Mouse (Mus musculus): ENCODE data around the gene Dnajc16. TPM values are rescaled to one million over a fixed set of nuclear protein-coding genes. Genes with fewer than 3 reads are reported as not detected.

Dnajc16 gene
- polyA plus RNA-seq, 1 experiment from 2014 or later: 3.7 TPM

DNA sequence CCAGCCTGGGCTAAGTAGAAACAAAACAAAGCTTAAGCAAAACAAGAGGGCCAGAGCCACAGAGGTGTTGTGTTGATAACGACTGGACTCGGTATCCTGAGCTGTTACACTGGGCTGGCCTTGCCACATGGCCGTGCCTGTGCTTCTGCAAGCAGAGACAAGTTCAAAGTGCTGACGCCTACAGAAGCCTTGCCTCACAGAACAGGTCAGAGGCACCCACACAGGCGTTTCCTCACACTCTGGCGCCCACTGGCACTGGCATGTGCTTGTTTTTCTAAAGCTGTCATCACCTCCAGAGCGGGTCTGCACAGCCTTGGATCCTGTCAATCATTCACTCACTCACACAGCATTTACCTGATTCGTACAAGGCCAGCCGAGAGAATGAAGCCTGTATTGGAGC, 48.9 kb downstream of the Dnajc16 start:
- Histone ChIP-seq H3K4me2 (replicated peaks; ENCODE audit: low read depth, low read length) (no peak overlapping the region), H3K4me3 (ENCODE audit: low read depth, low read length) (no peak overlapping the region), H3K9ac (replicated peaks; ENCODE audit: low read depth) (no peak overlapping the region), H3K9me3 (ENCODE audit: low read length) (no peaks in the 10 kb centered on the region), H3K27ac (ENCODE audit: low read length) (no peak overlapping the region), H3K4me1 (ENCODE audit: insufficient read depth, low read depth, low read length) (no peaks in the 10 kb centered on the region), H3K36me3 (ENCODE audit: insufficient read depth, low read length) (no peaks in the 10 kb centered on the region), H3K27me3 (replicated peaks; ENCODE audit: insufficient read depth, low read length) (no peaks in the 10 kb centered on the region)
- ATAC-seq (peak; percentile 35; the same call in 1 of the 2 replicates), DNase-seq (ENCODE audit: low spot score) (no peak)
- TF ChIP-seq EP300 (IDR thresholded peaks at IDR 0.05): no peak
- TF ChIP-seq CTCF (IDR thresholded peaks at IDR 0.05): no peak
- 24% methylated on average over 9 of the region's 9 CpGs for WGBS

DNA sequence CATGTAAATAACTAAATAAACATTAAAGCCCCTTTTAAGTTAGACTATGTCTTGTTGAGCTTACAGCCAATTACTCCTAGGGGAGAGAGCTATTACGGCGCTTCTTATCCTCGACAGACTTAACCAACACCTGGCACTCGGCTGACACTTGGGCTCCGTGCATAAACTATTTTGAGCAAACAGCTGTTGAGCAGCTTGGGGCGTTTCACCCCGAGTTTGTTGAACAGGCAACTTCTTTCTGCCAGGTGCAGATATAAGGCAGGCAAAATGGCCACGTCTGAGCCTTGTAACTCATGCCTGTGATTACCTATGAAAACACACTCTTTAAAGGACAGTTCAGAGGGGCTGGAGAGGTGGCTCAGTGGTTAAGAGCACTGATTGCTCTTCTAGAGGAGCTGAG, 52.7 kb downstream of the Dnajc16 start:
- 60% methylated on average over 8 of the region's 8 CpGs for WGBS
- Histone ChIP-seq H3K36me3 (ENCODE audit: insufficient read depth, low read length) (no peaks in the 10 kb centered on the region), H3K4me2 (replicated peaks; ENCODE audit: low read depth, low read length) (no peak overlapping the region), H3K27me3 (replicated peaks; ENCODE audit: insufficient read depth, low read length) (no peaks in the 10 kb centered on the region), H3K27ac (ENCODE audit: low read length) (no peak overlapping the region), H3K9me3 (ENCODE audit: low read length) (no peaks in the 10 kb centered on the region), H3K4me1 (ENCODE audit: insufficient read depth, low read depth, low read length) (no peaks in the 10 kb centered on the region), H3K9ac (replicated peaks; ENCODE audit: low read depth) (no peak overlapping the region), H3K4me3 (ENCODE audit: low read depth, low read length) (no peak overlapping the region)
- ATAC-seq: no peak
- no peak for DNase-seq (ENCODE audit: low spot score)
- TF ChIP-seq EP300 (IDR thresholded peaks at IDR 0.05): no peak
- TF ChIP-seq CTCF (IDR thresholded peaks at IDR 0.05): no peak

DNA sequence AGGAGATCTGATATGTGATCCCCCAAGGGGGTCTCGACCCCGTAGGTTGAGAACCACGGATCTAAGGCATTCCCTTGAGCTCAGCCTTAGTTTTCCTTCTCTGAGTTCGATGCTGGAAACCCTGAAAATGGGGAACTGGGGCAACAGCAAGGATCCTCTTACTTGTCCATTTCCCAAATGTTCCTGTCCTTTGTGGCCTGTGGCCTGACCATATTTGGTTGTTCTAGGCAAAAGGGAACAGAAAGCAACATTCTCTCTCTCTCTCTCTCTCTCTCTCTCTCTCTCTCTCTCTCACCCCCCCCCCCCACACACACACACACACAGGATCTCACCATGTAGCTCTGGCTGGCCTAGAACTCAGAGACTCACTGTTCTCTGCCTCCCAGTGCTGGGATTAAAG, 53.9 kb downstream of the Dnajc16 start:
- 55% methylated on average over 4 of the region's 4 CpGs for WGBS

DNA sequence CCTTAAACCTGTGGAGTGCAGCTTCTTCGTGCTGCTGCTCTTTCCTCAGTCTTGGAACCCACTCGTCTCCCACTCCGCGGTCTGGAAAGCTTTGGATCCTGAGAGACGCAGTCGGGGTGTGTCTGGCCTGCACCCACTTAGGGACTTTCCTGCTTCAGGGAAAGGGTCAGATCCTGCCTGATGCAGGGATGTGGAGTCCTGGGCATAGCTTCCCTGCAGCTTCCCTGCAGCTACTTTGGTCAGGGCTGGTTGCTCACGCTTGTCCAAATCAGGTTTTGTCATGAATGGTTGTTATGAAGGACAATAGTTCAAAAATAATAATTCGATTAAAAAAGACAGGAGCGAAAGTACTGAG, 55.5 kb downstream of the Dnajc16 start:
- Histone ChIP-seq H3K27me3 (replicated peaks; ENCODE audit: insufficient read depth, low read length) (no peaks in the 10 kb centered on the region), H3K4me3 (ENCODE audit: low read depth, low read length) (no peak overlapping the region), H3K9ac (replicated peaks; ENCODE audit: low read depth) (no peak overlapping the region), H3K4me1 (ENCODE audit: insufficient read depth, low read depth, low read length) (no peaks in the 10 kb centered on the region), H3K4me2 (replicated peaks; ENCODE audit: low read depth, low read length) (peak overlapping the region; percentile 55), H3K9me3 (ENCODE audit: low read length) (no peaks in the 10 kb centered on the region), H3K36me3 (ENCODE audit: insufficient read depth, low read length) (no peaks in the 10 kb centered on the region), H3K27ac (ENCODE audit: low read length) (no peak overlapping the region)
- WGBS: 29% methylated on average over 9 of the region's 9 CpGs
- TF ChIP-seq EP300 (IDR thresholded peaks at IDR 0.05): no peak
- no peak for TF ChIP-seq CTCF (IDR thresholded peaks at IDR 0.05)
- DNase-seq (ENCODE audit: low spot score) (no peak), ATAC-seq (no peak; the same call in 1 of the 2 replicates)

More for the DNA sequence above, 53.9 kb downstream of the Dnajc16 start:
- no peak for TF ChIP-seq CTCF (IDR thresholded peaks at IDR 0.05)
- TF ChIP-seq EP300 (IDR thresholded peaks at IDR 0.05): no peak
- H3K9ac ChIP-seq (replicated peaks; ENCODE audit: low read depth): no peak overlapping the region
- ATAC-seq (no peak), DNase-seq (ENCODE audit: low spot score) (no peak)
- H3K4me2 ChIP-seq (replicated peaks; ENCODE audit: low read depth, low read length): no peak overlapping the region
- no peaks in the 10 kb centered on the region for H3K27me3 ChIP-seq (replicated peaks; ENCODE audit: insufficient read depth, low read length)
- no peaks in the 10 kb centered on the region for H3K36me3 ChIP-seq (ENCODE audit: insufficient read depth, low read length)
- no peak overlapping the region for H3K27ac ChIP-seq (ENCODE audit: low read length)
- H3K9me3 ChIP-seq (ENCODE audit: low read length): no peaks in the 10 kb centered on the region
- no peak overlapping the region for H3K4me3 ChIP-seq (ENCODE audit: low read depth, low read length)
- no peaks in the 10 kb centered on the region for H3K4me1 ChIP-seq (ENCODE audit: insufficient read depth, low read depth, low read length)

DNA sequence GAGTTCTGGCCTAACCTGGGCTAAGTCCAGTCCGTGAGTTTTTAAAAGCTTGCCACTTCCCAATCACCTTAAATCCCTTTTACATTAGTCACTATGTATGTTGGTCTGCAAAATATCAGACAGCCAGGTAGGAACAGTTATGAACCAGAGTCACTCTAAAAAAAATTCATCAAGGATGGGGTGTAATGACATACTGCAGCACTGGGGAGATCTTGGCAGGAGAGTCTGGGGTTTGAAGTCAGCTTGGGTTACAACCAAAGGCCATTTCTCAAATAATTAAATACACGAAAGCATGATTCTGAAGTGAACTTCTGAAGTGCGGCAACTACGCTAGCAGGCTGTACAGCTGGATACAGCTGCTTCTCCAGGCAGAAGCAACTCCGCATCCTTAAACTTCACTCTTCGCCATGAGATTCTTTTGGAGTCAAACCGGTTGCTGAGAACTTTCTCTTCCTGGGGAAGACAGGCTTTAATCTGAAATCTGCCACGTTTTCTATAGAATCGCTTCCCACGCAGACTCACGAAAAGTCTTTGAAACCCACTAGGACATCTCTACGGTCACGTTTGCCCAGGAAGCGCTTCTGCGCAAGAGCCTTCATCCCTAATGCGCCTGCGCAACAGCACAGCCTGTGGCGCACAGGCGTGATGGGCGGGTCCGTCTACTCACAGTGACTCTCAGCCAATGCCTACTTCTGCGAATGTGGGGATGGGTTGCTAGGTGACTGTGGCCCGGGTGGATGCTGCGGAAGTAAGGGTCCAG, 56.1 kb downstream of the Dnajc16 start:
- no peaks in the 10 kb centered on the region for H3K27me3 ChIP-seq (replicated peaks; ENCODE audit: insufficient read depth, low read length)
- peak overlapping the region; percentile 55 for H3K4me2 ChIP-seq (replicated peaks; ENCODE audit: low read depth, low read length)
- peak; percentile 98 for ATAC-seq
- H3K27ac ChIP-seq (ENCODE audit: low read length): peak overlapping the region; percentile 23; the same call in 1 of the 2 replicates
- H3K9me3 ChIP-seq (ENCODE audit: low read length): no peaks in the 10 kb centered on the region
- peak; percentile 95 for DNase-seq (ENCODE audit: low spot score)
- H3K4me1 ChIP-seq (ENCODE audit: insufficient read depth, low read depth, low read length): no peaks in the 10 kb centered on the region
- H3K36me3 ChIP-seq (ENCODE audit: insufficient read depth, low read length): no peaks in the 10 kb centered on the region
- no peak overlapping the region for H3K9ac ChIP-seq (replicated peaks; ENCODE audit: low read depth)
- 5% methylated on average over 24 of the region's 24 CpGs for WGBS
- peak overlapping the region; percentile 16; the same call in 1 of the 2 replicates for H3K4me3 ChIP-seq (ENCODE audit: low read depth, low read length)
- TF ChIP-seq CTCF (IDR thresholded peaks at IDR 0.05): no peak
- no peak for TF ChIP-seq EP300 (IDR thresholded peaks at IDR 0.05)

DNA sequence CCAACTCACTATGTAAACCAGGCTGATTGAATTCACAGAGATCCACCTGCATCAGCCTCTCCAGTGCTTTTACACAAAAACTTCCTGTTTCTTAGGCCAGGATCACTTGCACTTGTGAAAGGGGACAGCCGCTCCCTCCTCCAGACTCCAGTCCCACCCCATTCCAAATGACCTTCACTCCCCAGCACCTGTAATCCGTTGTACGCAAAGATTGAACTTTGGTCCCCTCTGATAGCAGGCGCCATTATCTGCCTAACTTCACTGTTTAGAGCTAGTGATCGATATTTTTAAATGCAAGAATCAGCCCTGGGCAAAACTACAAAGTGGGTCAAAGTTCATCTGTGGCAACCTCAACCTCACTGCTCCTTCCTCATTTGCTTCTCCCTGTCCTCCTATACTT, 59.0 kb downstream of the Dnajc16 start:
- Histone ChIP-seq H3K27me3 (replicated peaks; ENCODE audit: insufficient read depth, low read length) (no peaks in the 10 kb centered on the region), H3K4me3 (ENCODE audit: low read depth, low read length) (no peak overlapping the region), H3K9ac (replicated peaks; ENCODE audit: low read depth) (no peak overlapping the region)

More for the DNA sequence above, 59.0 kb downstream of the Dnajc16 start:
- no peaks in the 10 kb centered on the region for H3K9me3 ChIP-seq (ENCODE audit: low read length)
- whole genome bisulfite sequencing: 80% methylated on average over 5 of the region's 5 CpGs
- no peak overlapping the region for H3K27ac ChIP-seq (ENCODE audit: low read length)
- TF ChIP-seq CTCF (IDR thresholded peaks at IDR 0.05): no peak
- TF ChIP-seq EP300 (IDR thresholded peaks at IDR 0.05): no peak
- no peaks in the 10 kb centered on the region for H3K4me1 ChIP-seq (ENCODE audit: insufficient read depth, low read depth, low read length)
- H3K4me2 ChIP-seq (replicated peaks; ENCODE audit: low read depth, low read length): no peak overlapping the region
- H3K36me3 ChIP-seq (ENCODE audit: insufficient read depth, low read length): no peaks in the 10 kb centered on the region
- ATAC-seq (no peak), DNase-seq (ENCODE audit: low spot score) (no peak)
